Comparison of ENCODE assay signal across 8 mouse cellular contexts in the genomic region with DNA sequence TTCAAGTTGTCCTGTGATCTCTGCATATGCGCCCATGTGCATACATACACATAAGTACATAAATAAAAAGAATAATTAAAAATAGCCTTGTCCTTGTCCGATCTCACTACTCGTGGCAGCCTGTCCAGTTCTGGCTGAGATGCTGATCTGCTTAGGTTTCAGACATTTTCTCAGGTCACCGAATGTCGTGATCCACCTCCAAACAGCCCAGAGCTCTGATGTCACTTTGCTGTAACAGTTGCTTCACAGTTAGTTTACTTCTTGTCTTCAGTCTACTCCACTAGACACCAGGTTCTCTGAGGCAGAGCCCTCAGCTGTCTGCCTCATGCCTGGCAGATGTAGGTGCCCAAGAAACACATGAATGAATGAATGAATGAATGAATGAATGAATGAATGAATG. TPM values are rescaled to one million over a fixed set of nuclear protein-coding genes. Genes with fewer than 3 reads are reported as not detected.
A peak's percentile ranks its signal among the peaks of the same experiment; 100 is the strongest.
DNase-seq lines count a peak whose midpoint lies in the region; ATAC-seq and TF ChIP-seq lines count a peak whose summit lies in the region.

No protein-coding gene starts in this region.

- peak overlapping the region; percentile 24 for H3K4me3 ChIP-seq in kidney, postnatal 0 days (replicated peaks; ENCODE audit: low read depth, low read length)
- no peak overlapping the region for H3K4me3 ChIP-seq in embryonic facial prominence, embryonic 12.5 days
- H3K4me3 ChIP-seq in limb, embryonic 11.5 days (ENCODE audit: low read depth, low read length): 0 out of 2 replicates have a peak overlapping the region, but pooled peaks have one; percentile 5
- peak overlapping the region; percentile 17 for H3K4me3 ChIP-seq in neural tube, embryonic 15.5 days (replicated peaks)

- H3K27ac ChIP-seq in kidney, postnatal 0 days: peak overlapping the region; percentile 86
- H3K27ac ChIP-seq in embryonic facial prominence, embryonic 12.5 days: peak overlapping the region; percentile 68
- H3K27ac ChIP-seq in limb, embryonic 11.5 days (replicated peaks; ENCODE audit: low read depth, low read length): no peak overlapping the region
- H3K27ac ChIP-seq in neural tube, embryonic 15.5 days (replicated peaks): peak overlapping the region; percentile 56; the same call in 1 of the 2 replicates

- H3K36me3 ChIP-seq in kidney, postnatal 0 days (ENCODE audit: insufficient read depth, low read length): no peaks in the 10 kb centered on the region
- no peaks in the 10 kb centered on the region for H3K36me3 ChIP-seq in embryonic facial prominence, embryonic 12.5 days
- no peaks in the 10 kb centered on the region for H3K36me3 ChIP-seq in limb, embryonic 11.5 days (ENCODE audit: control insufficient read depth, insufficient read depth, low read length)
- no peaks in the 10 kb centered on the region for H3K36me3 ChIP-seq in neural tube, embryonic 15.5 days

- no peaks in the 10 kb centered on the region for H3K27me3 ChIP-seq in kidney, postnatal 0 days (ENCODE audit: insufficient read depth, low read length)
- H3K27me3 ChIP-seq in embryonic facial prominence, embryonic 12.5 days: no peaks in the 10 kb centered on the region
- no peaks in the 10 kb centered on the region for H3K27me3 ChIP-seq in limb, embryonic 11.5 days (ENCODE audit: control insufficient read depth, insufficient read depth, low read length)
- H3K27me3 ChIP-seq in neural tube, embryonic 15.5 days (replicated peaks): no peaks in the 10 kb centered on the region

- TF ChIP-seq CTCF in kidney, postnatal 0 days (IDR thresholded peaks at IDR 0.05; ENCODE audit: low read depth): no peak

- no peak for ATAC-seq in kidney, postnatal 0 days (replicated peaks; ENCODE audit: low FRiP score, low read depth)
- ATAC-seq in embryonic facial prominence, embryonic 12.5 days (ENCODE audit: insufficient number of reproducible peaks, insufficient read depth, low FRiP score, low TSS enrichment): no peak
- ATAC-seq in limb, embryonic 11.5 days (ENCODE audit: insufficient number of reproducible peaks, low FRiP score, low TSS enrichment, low read depth): no peak
- no peak for ATAC-seq in neural tube, embryonic 15.5 days (ENCODE audit: low FRiP score)

- no peaks in the 10 kb centered on the region for H3K9me3 ChIP-seq in kidney, postnatal 0 days (replicated peaks; ENCODE audit: low read length)
- no peaks in the 10 kb centered on the region for H3K9me3 ChIP-seq in embryonic facial prominence, embryonic 12.5 days
- H3K9me3 ChIP-seq in limb, embryonic 11.5 days (ENCODE audit: control insufficient read depth, low read length): no peaks in the 10 kb centered on the region
- H3K9me3 ChIP-seq in neural tube, embryonic 15.5 days (replicated peaks): no peaks in the 10 kb centered on the region

- H3K4me2 ChIP-seq in kidney, postnatal 0 days (ENCODE audit: low read length): peak overlapping the region; percentile 51
- H3K4me2 ChIP-seq in embryonic facial prominence, embryonic 12.5 days (replicated peaks): peak overlapping the region; percentile 46
- peak overlapping the region; percentile 34; the same call in 1 of the 2 replicates for H3K4me2 ChIP-seq in limb, embryonic 11.5 days (ENCODE audit: low read depth, severe bottlenecking)
- H3K4me2 ChIP-seq in neural tube, embryonic 15.5 days: peak overlapping the region; percentile 49

- peaks cover 10% of the 10 kb centered on the region; the same call in 1 of the 2 replicates for H3K4me1 ChIP-seq in kidney, postnatal 0 days (replicated peaks; ENCODE audit: insufficient read depth, low read length)
- peaks cover 35% of the 10 kb centered on the region for H3K4me1 ChIP-seq in embryonic facial prominence, embryonic 12.5 days
- H3K4me1 ChIP-seq in limb, embryonic 11.5 days (ENCODE audit: control insufficient read depth, insufficient read depth, low read length): peaks cover 13% of the 10 kb centered on the region
- peaks cover 25% of the 10 kb centered on the region for H3K4me1 ChIP-seq in neural tube, embryonic 15.5 days

- H3K9ac ChIP-seq in kidney, postnatal 0 days (ENCODE audit: low read depth, low read length): peak overlapping the region; percentile 14; the same call in 1 of the 2 replicates
- no peak overlapping the region for H3K9ac ChIP-seq in embryonic facial prominence, embryonic 12.5 days
- no peak overlapping the region for H3K9ac ChIP-seq in limb, embryonic 11.5 days (ENCODE audit: low read length)
- no peak overlapping the region for H3K9ac ChIP-seq in neural tube, embryonic 15.5 days (replicated peaks)

- WGBS in kidney, postnatal 0 days: 40% methylated on average over 5 of the region's 5 CpGs
- 69% methylated on average over 5 of the region's 5 CpGs for WGBS in embryonic facial prominence, embryonic 12.5 days
- WGBS in limb, embryonic 11.5 days: 72% methylated on average over 5 of the region's 5 CpGs
- WGBS in neural tube, embryonic 15.5 days: 65% methylated on average over 5 of the region's 5 CpGs

- no peak for DNase-seq in kidney, postnatal 0 days (ENCODE audit: low spot score)
- no peak for DNase-seq in kidney, postnatal 25 days
- DNase-seq in limb, embryonic 11.5 days (ENCODE audit: low spot score): no peak
- no peak for DNase-seq in embryo, embryonic 11 days
- DNase-seq in urinary bladder, postnatal 10 days (ENCODE audit: low spot score): no peak
- no peak for DNase-seq in cerebellum, postnatal 36 days

RNA-seq across cellular contexts. Expression of a gene that starts 9.6 kb away (rescaled TPM):
- polyA plus RNA-seq in kidney, postnatal 0 days (2015; fragmentation: Nextera tagmentation; extraction: Ambion mirVana): 3.5 and 8.1 TPM in 2 replicates
- 4.2 and 4.5 TPM in 2 replicates for polyA plus RNA-seq in embryonic facial prominence, embryonic 12.5 days (2016; fragmentation: Nextera tagmentation; extraction: Ambion mirVana)
- polyA plus RNA-seq in limb, embryonic 11.5 days (2014; fragmentation: Nextera tagmentation; extraction: Ambion mirVana): 7.1 and 9.7 TPM in 2 replicates
- polyA plus RNA-seq in neural tube, embryonic 15.5 days (2015; fragmentation: Nextera tagmentation; extraction: Ambion mirVana): 1.4 and 1.9 TPM in 2 replicates

RNA-seq across cellular contexts. Expression of a gene that starts 48.6 kb away (rescaled TPM):
- polyA plus RNA-seq in kidney, postnatal 0 days (2015; fragmentation: Nextera tagmentation; extraction: Ambion mirVana): 131 and 142 TPM in 2 replicates
- 140 and 145 TPM in 2 replicates for polyA plus RNA-seq in embryonic facial prominence, embryonic 12.5 days (2016; fragmentation: Nextera tagmentation; extraction: Ambion mirVana)
- polyA plus RNA-seq in limb, embryonic 11.5 days (2014; fragmentation: Nextera tagmentation; extraction: Ambion mirVana): 74.4 and 83.3 TPM in 2 replicates
- 138 and 145 TPM in 2 replicates for polyA plus RNA-seq in neural tube, embryonic 15.5 days (2015; fragmentation: Nextera tagmentation; extraction: Ambion mirVana)

RNA-seq across cellular contexts. Expression of a gene that starts 48.8 kb away (rescaled TPM):
- 42.9 and 49.2 TPM in 2 replicates for polyA plus RNA-seq in kidney, postnatal 0 days (2015; fragmentation: Nextera tagmentation; extraction: Ambion mirVana)
- 23.8 and 26.9 TPM in 2 replicates for polyA plus RNA-seq in embryonic facial prominence, embryonic 12.5 days (2016; fragmentation: Nextera tagmentation; extraction: Ambion mirVana)
- polyA plus RNA-seq in limb, embryonic 11.5 days (2014; fragmentation: Nextera tagmentation; extraction: Ambion mirVana): 25.6 and 27.9 TPM in 2 replicates
- polyA plus RNA-seq in neural tube, embryonic 15.5 days (2015; fragmentation: Nextera tagmentation; extraction: Ambion mirVana): 21.3 and 26.8 TPM in 2 replicates
